Mouse (Mus musculus) ES-E14 (cell line): ENCODE measurements at regions not wholly inside any gene's neighbourhood (a gene's known extent, or its start where the extent isn't known, plus 50 kb on each side); places are given as distances from the start of the nearest gene placed in this dataset.

Source experiments
- DNase-seq: peaks from one replicate; pipeline ENCODE4 v3.0.0-alpha.2; 2013; ENCODE audit warnings: low read depth, low spot score
- H3K27ac ChIP-seq: 2 replicates; pipeline ENCODE4 v1.5.1; 2012; ENCODE audit warnings: low read depth, mild to moderate bottlenecking, low read length, moderate library complexity, mixed read lengths; ENCODE audit not compliant: poor library complexity, insufficient read depth, severe bottlenecking
- H3K36me3 ChIP-seq: 2 replicates; pipeline ENCODE4 v1.6.1; 2012; ENCODE audit warnings: mild to moderate bottlenecking, low read length, moderate library complexity, mixed read lengths; ENCODE audit not compliant: control insufficient read depth, poor library complexity, insufficient read depth, severe bottlenecking
- H3K4me1 ChIP-seq, 2 experiments: fragments of 150-350 bp in 1 of 2; sonication (generic) in 1 of 2; 2 replicates each; pipeline ENCODE4 v1.6.1; 2012; ENCODE audit warnings: low read length in 2 of 2, mild to moderate bottlenecking in 1 of 2, mixed read lengths in 1 of 2; ENCODE audit not compliant: control insufficient read depth in 2 of 2, insufficient read depth in 2 of 2, poor library complexity in 1 of 2
- H3K4me3 ChIP-seq, 2 experiments: fragments of 150-350 bp in 1 of 2; sonication (generic) in 1 of 2; 2 replicates each; pipeline ENCODE4 v1.5.1; 2012; ENCODE audit warnings: low read length in 2 of 2, low read depth in 1 of 2, mild to moderate bottlenecking in 1 of 2, mixed read lengths in 1 of 2; ENCODE audit not compliant: insufficient read depth in 1 of 2, poor library complexity in 1 of 2, severe bottlenecking in 1 of 2
- H3K9ac ChIP-seq: 2 replicates; pipeline ENCODE4 v1.6.1; 2012; ENCODE audit warnings: low read depth, mild to moderate bottlenecking, low read length, mixed read lengths; ENCODE audit not compliant: poor library complexity, insufficient read depth, severe bottlenecking
- H3K9me3 ChIP-seq: fragments of 150-350 bp; sonication (generic); 2 replicates; pipeline ENCODE4 v1.6.1; 2012; ENCODE audit warnings: low read depth, mild to moderate bottlenecking, low read length; ENCODE audit not compliant: control insufficient read depth, insufficient read depth
- CHD2 ChIP-seq: IDR thresholded peaks from 2 replicates; pipeline ENCODE4 v1.6.1; 2014; ENCODE audit warnings: mild to moderate bottlenecking, low read depth, low read length, inconsistent platforms
- HCFC1 ChIP-seq: IDR thresholded peaks from 2 replicates; pipeline ENCODE4 v1.6.1; 2012; ENCODE audit warnings: low read length, inconsistent platforms, borderline replicate concordance; ENCODE audit not compliant: insufficient read depth
- MAFK ChIP-seq: IDR thresholded peaks from 2 replicates; pipeline ENCODE4 v1.6.1; 2014; ENCODE audit warnings: mild to moderate bottlenecking, low read depth, low read length, inconsistent platforms; ENCODE audit not compliant: insufficient read depth
- ZC3H11A ChIP-seq: IDR thresholded peaks from 2 replicates; pipeline ENCODE4 v1.6.1; 2012; ENCODE audit warnings: low read depth, mild to moderate bottlenecking, inconsistent platforms, low read length, borderline replicate concordance
- ZNF384 ChIP-seq: IDR thresholded peaks from 2 replicates; pipeline ENCODE4 v1.6.1; 2012; ENCODE audit warnings: low read depth, low read length, inconsistent platforms
- in situ Hi-C, 2 experiments: fragments of 600-800 bp; cut with MboI; formaldehyde crosslinking; loops; one replicate each; pipeline ENCODE4 v1.15.1; 2025; ENCODE audit warnings: low sequenced_read_pairs in 2 of 2, inconsistent platforms in 1 of 2; ENCODE audit not compliant: unreplicated experiment in 2 of 2

DNA sequence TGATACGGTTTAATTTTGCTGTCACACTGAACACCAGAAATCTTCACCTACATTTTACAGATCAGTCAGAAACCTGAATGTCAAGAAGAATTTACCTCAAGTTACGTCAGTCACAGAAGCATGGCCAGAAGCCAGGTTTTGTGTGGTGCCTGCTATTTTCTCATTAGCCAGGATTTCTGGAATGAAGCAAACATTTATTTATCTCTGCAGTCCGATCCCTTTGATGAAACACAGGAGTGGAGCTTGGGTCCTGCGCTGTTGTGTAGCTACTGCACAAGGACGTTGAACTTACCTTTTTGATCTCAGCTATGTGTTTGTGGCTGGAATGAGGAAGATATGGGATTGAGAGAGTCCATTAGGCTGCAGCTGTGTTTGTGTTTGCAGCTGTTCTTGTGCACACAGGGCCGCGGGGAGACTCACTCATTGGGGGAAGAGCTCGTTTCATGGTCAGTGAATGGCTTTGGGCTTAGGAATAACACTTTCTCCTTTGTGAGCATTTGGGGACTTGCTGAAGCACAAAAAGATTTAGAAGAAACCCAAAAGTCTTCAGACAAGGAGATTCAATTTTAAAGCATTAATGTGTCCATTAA, 318.2 kb downstream of the Gpat3 start:
- in situ Hi-C loops: no loop called here
- TF ChIP-seq ZNF384 (no peak), ZC3H11A (no peak), HCFC1 (no peak), MAFK (no peak), CHD2 (no peak)
- Histone ChIP-seq H3K4me3 (no peak overlapping the region), H3K4me1 (no peaks in the 10 kb centered on the region), H3K36me3 (no peaks in the 10 kb centered on the region), H3K27ac (no peak overlapping the region), H3K9ac (no peak overlapping the region), H3K9me3 (no peaks in the 10 kb centered on the region)
- DNase-seq: no peak

- Histone ChIP-seq H3K4me3 (no peak overlapping the region), H3K36me3 (no peaks in the 10 kb centered on the region), H3K9me3 (no peaks in the 10 kb centered on the region), H3K9ac (no peak overlapping the region), H3K4me1 (no peaks in the 10 kb centered on the region), H3K27ac (no peak overlapping the region)
- no peak for DNase-seq
- TF ChIP-seq HCFC1: no peak
- TF ChIP-seq ZNF384: no peak
- TF ChIP-seq ZC3H11A: no peak
- TF ChIP-seq CHD2: no peak
- no peak for TF ChIP-seq MAFK
- in situ Hi-C loops: no loop called here
Observed at GRCm38 (mm10) chr5:101163112-101163511, 317.6 kb downstream of the Gpat3 start.

DNA sequence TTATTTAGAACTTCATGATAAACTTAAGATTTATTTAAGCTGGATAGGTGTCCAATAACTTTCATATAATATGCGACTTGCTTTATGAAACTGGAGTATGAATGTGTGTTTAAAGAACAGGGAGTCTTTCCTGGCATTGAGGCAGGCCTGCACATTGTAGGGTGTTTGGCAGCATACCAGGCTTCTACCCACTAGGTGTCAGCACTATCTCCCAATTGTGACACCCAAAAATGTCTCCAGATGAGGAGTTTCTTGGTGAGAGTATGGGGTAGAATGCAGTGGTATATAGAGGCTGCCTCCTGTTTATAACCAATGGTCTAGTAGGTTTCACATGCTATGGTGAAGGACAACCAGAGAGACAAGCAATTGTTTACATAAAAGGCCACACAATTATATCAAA, 311.9 kb downstream of the Gpat3 start:
- in situ Hi-C loops: no loop called here
- no peak overlapping the region for H3K4me3 ChIP-seq
- no peak overlapping the region for H3K27ac ChIP-seq

GRCm38 (mm10) chr5:101146345-101146744, 300.8 kb downstream of the Gpat3 start:
- H3K4me1 ChIP-seq: no peaks in the 10 kb centered on the region; a peak in 1 of 4 replicates
- in situ Hi-C loops: no loop called here
- H3K27ac ChIP-seq: no peak overlapping the region
- no peak for TF ChIP-seq CHD2
- no peak for TF ChIP-seq ZC3H11A
- no peak for TF ChIP-seq MAFK
- TF ChIP-seq HCFC1: no peak
- no peak for TF ChIP-seq ZNF384
- H3K9ac ChIP-seq: no peak overlapping the region
- H3K36me3 ChIP-seq: no peaks in the 10 kb centered on the region
- DNase-seq: no peak
- no peak overlapping the region for H3K4me3 ChIP-seq
- no peaks in the 10 kb centered on the region for H3K9me3 ChIP-seq

More for the DNA sequence above, 311.9 kb downstream of the Gpat3 start:
- H3K4me1 ChIP-seq: no peaks in the 10 kb centered on the region
- DNase-seq: no peak
- no peaks in the 10 kb centered on the region for H3K36me3 ChIP-seq
- H3K9me3 ChIP-seq: no peaks in the 10 kb centered on the region
- no peak for TF ChIP-seq MAFK
- no peak for TF ChIP-seq CHD2
- TF ChIP-seq ZNF384: no peak
- no peak for TF ChIP-seq ZC3H11A
- no peak for TF ChIP-seq HCFC1
- H3K9ac ChIP-seq: no peak overlapping the region
